Comparison of ENCODE assay signal across 25 mouse cellular contexts in the genomic region with DNA sequence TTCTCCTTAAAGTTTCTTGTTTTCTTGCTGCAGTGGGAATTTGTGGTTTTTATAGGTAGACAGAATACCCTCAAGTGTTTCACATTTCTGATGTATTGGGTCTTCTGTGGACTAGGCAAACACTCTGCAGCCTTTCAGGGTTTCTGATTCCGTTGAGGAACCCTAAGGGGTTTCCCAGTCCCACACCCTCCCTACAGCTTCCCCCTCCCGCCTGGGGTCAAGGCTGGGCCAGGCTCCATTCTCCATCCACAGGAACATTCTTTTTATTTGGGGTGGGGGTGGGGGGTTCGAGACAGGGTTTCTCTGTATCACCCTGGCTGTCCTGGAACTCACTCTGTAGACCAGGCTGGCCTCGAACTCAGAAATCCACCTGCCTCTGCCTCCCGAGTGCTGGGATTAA. TPM values are rescaled to one million over a fixed set of nuclear protein-coding genes. Genes with fewer than 3 reads are reported as not detected.
"Had no signal": no experiment of that assay in that cellular context is flagged by ENCODE, and none has a peak within 500 bp of the region (broad histone marks: within the 10 kb centered on the region; RNA-seq: fewer than 3 reads in every experiment).

No protein-coding gene starts in this region.

- DNase-seq: forebrain, postnatal 0 days; gastrocnemius, postnatal 14 days; gastrocnemius, postnatal 36 days; heart, adult 18-20 months; heart, postnatal 14 days; kidney, adult 18-20 months; kidney, adult 8-10 months; kidney, postnatal 10 days; kidney, postnatal 25 days; kidney, postnatal 4 days; liver; liver, embryonic 13.5 days; liver, postnatal 0 days had no signal

- ATAC-seq: forebrain, postnatal 0 days; hindbrain, postnatal 0 days; intestine, embryonic 16.5 days; liver, postnatal 0 days had no signal

- H3K36me3 ChIP-seq: hindbrain, embryonic 13.5 days; hindbrain, embryonic 15.5 days; limb, embryonic 10.5 days; limb, embryonic 12.5 days; liver, embryonic 13.5 days; liver, embryonic 15.5 days had no signal

- H3K27me3 ChIP-seq: hindbrain, embryonic 13.5 days; hindbrain, embryonic 15.5 days; liver, embryonic 13.5 days; liver, embryonic 15.5 days had no signal

- H3K27ac ChIP-seq: hindbrain, embryonic 13.5 days; hindbrain, embryonic 15.5 days; hindbrain, postnatal 0 days; layer of hippocampus, adult 2 months; left cerebral cortex, adult 2 months; limb, embryonic 10.5 days; limb, embryonic 12.5 days; liver, embryonic 13.5 days; liver, embryonic 15.5 days had no signal

- H3K9me3 ChIP-seq: hindbrain, embryonic 13.5 days; hindbrain, embryonic 15.5 days; limb, embryonic 10.5 days; limb, embryonic 12.5 days; liver, embryonic 13.5 days; liver, embryonic 15.5 days had no signal

- H3K9ac ChIP-seq: forebrain, postnatal 0 days; hindbrain, embryonic 13.5 days; hindbrain, embryonic 15.5 days; limb, embryonic 12.5 days; liver, embryonic 13.5 days; liver, embryonic 15.5 days; liver, postnatal 0 days had no signal

- H3K4me1 ChIP-seq: hindbrain, embryonic 13.5 days; hindbrain, embryonic 15.5 days; limb, embryonic 10.5 days; limb, embryonic 12.5 days; liver, embryonic 13.5 days; liver, embryonic 15.5 days had no signal

- H3K4me2 ChIP-seq: hindbrain, embryonic 13.5 days; hindbrain, embryonic 15.5 days; limb, embryonic 12.5 days; liver, embryonic 11.5 days; liver, embryonic 13.5 days; liver, embryonic 15.5 days had no signal

- H3K4me3 ChIP-seq: hindbrain, embryonic 13.5 days; hindbrain, embryonic 15.5 days; layer of hippocampus, adult 2 months; left cerebral cortex, adult 2 months; limb, embryonic 10.5 days; limb, embryonic 12.5 days; liver, embryonic 13.5 days; liver, embryonic 15.5 days had no signal

RNA-seq across cellular contexts. Expression of gene Mtfr2, which starts 48.5 kb away (rescaled TPM):
- total RNA-seq: gastrocnemius, adult 18-20 months; gastrocnemius, adult 8-10 months; hindbrain, postnatal 0 days had no signal
